Mouse (Mus musculus): ENCODE results near the gene Ifnlr1. TPM values are rescaled to one million over a fixed set of nuclear protein-coding genes. Genes with fewer than 3 reads are reported as not detected.
A peak's percentile ranks its signal among the peaks of the same experiment; 100 is the strongest.

The Ifnlr1 gene
- polyA plus RNA-seq, 1 experiment from 2014 or later, result 1.0 TPM

GRCm38 (mm10) chr4:135730951-135731350, 44.9 kb downstream of the Ifnlr1 start:
- peaks cover 7% of the 10 kb centered on the region; the same call in 1 of the 2 replicates for H3K9me3 ChIP-seq (ENCODE audit: low read length)
- H3K9ac ChIP-seq (replicated peaks; ENCODE audit: low read length), result no peak overlapping the region
- no peak overlapping the region for H3K4me3 ChIP-seq (ENCODE audit: low read length)
- 72% methylated on average over 8 of the region's 8 CpGs for WGBS
- ATAC-seq (ENCODE audit: low FRiP score, low TSS enrichment), result no peak
- H3K4me2 ChIP-seq (replicated peaks; ENCODE audit: low read depth, low read length), result no peak overlapping the region
- H3K36me3 ChIP-seq (ENCODE audit: insufficient read depth, low read length), result no peaks in the 10 kb centered on the region
- H3K27ac ChIP-seq (ENCODE audit: low read length), result no peak overlapping the region
- H3K27me3 ChIP-seq (ENCODE audit: insufficient read depth, low read length), result no peaks in the 10 kb centered on the region
- H3K4me1 ChIP-seq (ENCODE audit: insufficient read depth, low read length), result no peaks in the 10 kb centered on the region

- no peak overlapping the region for H3K9ac ChIP-seq (replicated peaks; ENCODE audit: low read length)
- H3K4me2 ChIP-seq (replicated peaks; ENCODE audit: low read depth, low read length), result no peak overlapping the region
- ATAC-seq (ENCODE audit: low FRiP score, low TSS enrichment), result no peak
- 92% methylated on average over 14 of the region's 14 CpGs for WGBS
- peaks cover 9% of the 10 kb centered on the region for H3K4me1 ChIP-seq (ENCODE audit: insufficient read depth, low read length)
- no peak overlapping the region for H3K27ac ChIP-seq (ENCODE audit: low read length)
- no peaks in the 10 kb centered on the region for H3K27me3 ChIP-seq (ENCODE audit: insufficient read depth, low read length)
- H3K4me3 ChIP-seq (ENCODE audit: low read length), result no peak overlapping the region
- peaks cover 7% of the 10 kb centered on the region; the same call in 1 of the 2 replicates for H3K9me3 ChIP-seq (ENCODE audit: low read length)
- H3K36me3 ChIP-seq (ENCODE audit: insufficient read depth, low read length), result no peaks in the 10 kb centered on the region
Measured at GRCm38 (mm10) chr4:135733901-135734300, 47.8 kb downstream of the Ifnlr1 start.

- Histone ChIP-seq H3K27me3 (ENCODE audit: insufficient read depth, low read length) (no peaks in the 10 kb centered on the region), H3K9ac (replicated peaks; ENCODE audit: low read length) (no peak overlapping the region), H3K27ac (ENCODE audit: low read length) (no peak overlapping the region), H3K4me3 (ENCODE audit: low read length) (no peak overlapping the region), H3K4me2 (replicated peaks; ENCODE audit: low read depth, low read length) (no peak overlapping the region), H3K4me1 (ENCODE audit: insufficient read depth, low read length) (peaks cover 13% of the 10 kb centered on the region), H3K9me3 (ENCODE audit: low read length) (peaks cover 7% of the 10 kb centered on the region; the same call in 1 of the 2 replicates), H3K36me3 (ENCODE audit: insufficient read depth, low read length) (no peaks in the 10 kb centered on the region)
- 51% methylated on average over 3 of the region's 3 CpGs for WGBS
- no peak for ATAC-seq (ENCODE audit: low FRiP score, low TSS enrichment)
Measured at GRCm38 (mm10) chr4:135736903-135737302, 50.8 kb downstream of the Ifnlr1 start.

- Histone ChIP-seq H3K4me3 (ENCODE audit: low read length) (no peak overlapping the region), H3K27me3 (ENCODE audit: insufficient read depth, low read length) (no peaks in the 10 kb centered on the region), H3K9ac (replicated peaks; ENCODE audit: low read length) (no peak overlapping the region), H3K9me3 (ENCODE audit: low read length) (peaks cover 7% of the 10 kb centered on the region; the same call in 1 of the 2 replicates), H3K27ac (ENCODE audit: low read length) (no peak overlapping the region), H3K4me1 (ENCODE audit: insufficient read depth, low read length) (peaks cover 13% of the 10 kb centered on the region), H3K36me3 (ENCODE audit: insufficient read depth, low read length) (no peaks in the 10 kb centered on the region), H3K4me2 (replicated peaks; ENCODE audit: low read depth, low read length) (no peak overlapping the region)
- peak; percentile 51; the same call in 1 of the 2 replicates for ATAC-seq (ENCODE audit: low FRiP score, low TSS enrichment)
- WGBS, result 44% methylated on average over 5 of the region's 5 CpGs
Measured at GRCm38 (mm10) chr4:135738237-135738636, 52.1 kb downstream of the Ifnlr1 start.

- 50% methylated on average over 7 of the region's 7 CpGs for WGBS
- peaks cover 7% of the 10 kb centered on the region; the same call in 1 of the 2 replicates for H3K9me3 ChIP-seq (ENCODE audit: low read length)
- ATAC-seq (ENCODE audit: low FRiP score, low TSS enrichment), result no peak
- H3K27ac ChIP-seq (ENCODE audit: low read length), result no peak overlapping the region
- H3K4me3 ChIP-seq (ENCODE audit: low read length), result no peak overlapping the region
- peaks cover 22% of the 10 kb centered on the region for H3K4me1 ChIP-seq (ENCODE audit: insufficient read depth, low read length)
- no peak overlapping the region for H3K9ac ChIP-seq (replicated peaks; ENCODE audit: low read length)
- no peak overlapping the region for H3K4me2 ChIP-seq (replicated peaks; ENCODE audit: low read depth, low read length)
- H3K36me3 ChIP-seq (ENCODE audit: insufficient read depth, low read length), result no peaks in the 10 kb centered on the region
- H3K27me3 ChIP-seq (ENCODE audit: insufficient read depth, low read length), result no peaks in the 10 kb centered on the region
Measured at GRCm38 (mm10) chr4:135739148-135739547, 53.1 kb downstream of the Ifnlr1 start.

GRCm38 (mm10) chr4:135739672-135740071, 53.6 kb downstream of the Ifnlr1 start:
- Histone ChIP-seq H3K9ac (replicated peaks; ENCODE audit: low read length) (no peak overlapping the region), H3K27me3 (ENCODE audit: insufficient read depth, low read length) (no peaks in the 10 kb centered on the region), H3K27ac (ENCODE audit: low read length) (no peak overlapping the region), H3K4me3 (ENCODE audit: low read length) (no peak overlapping the region), H3K9me3 (ENCODE audit: low read length) (0 out of 2 replicates have a peak, but pooled peaks cover 3% of the 10 kb centered on the region), H3K4me1 (ENCODE audit: insufficient read depth, low read length) (peaks cover 26% of the 10 kb centered on the region), H3K36me3 (ENCODE audit: insufficient read depth, low read length) (no peaks in the 10 kb centered on the region), H3K4me2 (replicated peaks; ENCODE audit: low read depth, low read length) (no peak overlapping the region)
- WGBS, result 89% methylated on average over 14 of the region's 14 CpGs
- ATAC-seq (ENCODE audit: low FRiP score, low TSS enrichment), result no peak

- peaks cover 22% of the 10 kb centered on the region for H3K4me1 ChIP-seq (ENCODE audit: insufficient read depth, low read length)
- no peaks in the 10 kb centered on the region for H3K9me3 ChIP-seq (ENCODE audit: low read length)
- H3K4me3 ChIP-seq (ENCODE audit: low read length), result no peak overlapping the region
- no peaks in the 10 kb centered on the region for H3K27me3 ChIP-seq (ENCODE audit: insufficient read depth, low read length)
- no peak overlapping the region for H3K4me2 ChIP-seq (replicated peaks; ENCODE audit: low read depth, low read length)
- H3K27ac ChIP-seq (ENCODE audit: low read length), result no peak overlapping the region
- H3K36me3 ChIP-seq (ENCODE audit: insufficient read depth, low read length), result no peaks in the 10 kb centered on the region
- peak; percentile 52; the same call in 1 of the 2 replicates for ATAC-seq (ENCODE audit: low FRiP score, low TSS enrichment)
- no peak overlapping the region for H3K9ac ChIP-seq (replicated peaks; ENCODE audit: low read length)
- 13% methylated on average over 6 of the region's 6 CpGs for WGBS
Measured at GRCm38 (mm10) chr4:135743520-135743919, 57.4 kb downstream of the Ifnlr1 start.

GRCm38 (mm10) chr4:135744726-135745448, 58.8 kb downstream of the Ifnlr1 start:
- H3K4me1 ChIP-seq (ENCODE audit: insufficient read depth, low read length), result peaks cover 15% of the 10 kb centered on the region
- 30% methylated on average over 16 of the region's 16 CpGs for WGBS
- H3K9me3 ChIP-seq (ENCODE audit: low read length), result no peaks in the 10 kb centered on the region
- H3K4me3 ChIP-seq (ENCODE audit: low read length), result no peak overlapping the region
- H3K4me2 ChIP-seq (replicated peaks; ENCODE audit: low read depth, low read length), result no peak overlapping the region
- H3K9ac ChIP-seq (replicated peaks; ENCODE audit: low read length), result no peak overlapping the region
- 0 out of 2 replicates have a peak, but pooled peaks have one; percentile 44 for ATAC-seq (ENCODE audit: low FRiP score, low TSS enrichment)
- no peaks in the 10 kb centered on the region for H3K36me3 ChIP-seq (ENCODE audit: insufficient read depth, low read length)
- H3K27me3 ChIP-seq (ENCODE audit: insufficient read depth, low read length), result no peaks in the 10 kb centered on the region
- H3K27ac ChIP-seq (ENCODE audit: low read length), result peak overlapping the region; percentile 26; the same call in 1 of the 2 replicates

GRCm38 (mm10) chr4:135745613-135746012, 59.5 kb downstream of the Ifnlr1 start:
- Histone ChIP-seq H3K9ac (replicated peaks; ENCODE audit: low read length) (no peak overlapping the region), H3K27me3 (ENCODE audit: insufficient read depth, low read length) (no peaks in the 10 kb centered on the region), H3K4me1 (ENCODE audit: insufficient read depth, low read length) (peaks cover 15% of the 10 kb centered on the region), H3K36me3 (ENCODE audit: insufficient read depth, low read length) (no peaks in the 10 kb centered on the region), H3K9me3 (ENCODE audit: low read length) (no peaks in the 10 kb centered on the region), H3K4me2 (replicated peaks; ENCODE audit: low read depth, low read length) (no peak overlapping the region), H3K4me3 (ENCODE audit: low read length) (no peak overlapping the region), H3K27ac (ENCODE audit: low read length) (peak overlapping the region; percentile 26; the same call in 1 of the 2 replicates)
- ATAC-seq (ENCODE audit: low FRiP score, low TSS enrichment), result no peak
- WGBS, result 68% methylated on average over 10 of the region's 10 CpGs

- H3K36me3 ChIP-seq (ENCODE audit: insufficient read depth, low read length), result no peaks in the 10 kb centered on the region
- peaks cover 13% of the 10 kb centered on the region for H3K9me3 ChIP-seq (ENCODE audit: low read length)
- H3K4me1 ChIP-seq (ENCODE audit: insufficient read depth, low read length), result no peaks in the 10 kb centered on the region; the same call in 1 of the 2 replicates
- no peaks in the 10 kb centered on the region for H3K27me3 ChIP-seq (ENCODE audit: insufficient read depth, low read length)
- no peak for ATAC-seq (ENCODE audit: low FRiP score, low TSS enrichment)
- H3K9ac ChIP-seq (replicated peaks; ENCODE audit: low read length), result no peak overlapping the region
- WGBS, result 76% methylated on average over 8 of the region's 8 CpGs
- no peak overlapping the region for H3K4me3 ChIP-seq (ENCODE audit: low read length)
- H3K4me2 ChIP-seq (replicated peaks; ENCODE audit: low read depth, low read length), result no peak overlapping the region
- no peak overlapping the region for H3K27ac ChIP-seq (ENCODE audit: low read length)
Measured at GRCm38 (mm10) chr4:135750896-135751295, 64.8 kb downstream of the Ifnlr1 start.
